In the genomic region with DNA sequence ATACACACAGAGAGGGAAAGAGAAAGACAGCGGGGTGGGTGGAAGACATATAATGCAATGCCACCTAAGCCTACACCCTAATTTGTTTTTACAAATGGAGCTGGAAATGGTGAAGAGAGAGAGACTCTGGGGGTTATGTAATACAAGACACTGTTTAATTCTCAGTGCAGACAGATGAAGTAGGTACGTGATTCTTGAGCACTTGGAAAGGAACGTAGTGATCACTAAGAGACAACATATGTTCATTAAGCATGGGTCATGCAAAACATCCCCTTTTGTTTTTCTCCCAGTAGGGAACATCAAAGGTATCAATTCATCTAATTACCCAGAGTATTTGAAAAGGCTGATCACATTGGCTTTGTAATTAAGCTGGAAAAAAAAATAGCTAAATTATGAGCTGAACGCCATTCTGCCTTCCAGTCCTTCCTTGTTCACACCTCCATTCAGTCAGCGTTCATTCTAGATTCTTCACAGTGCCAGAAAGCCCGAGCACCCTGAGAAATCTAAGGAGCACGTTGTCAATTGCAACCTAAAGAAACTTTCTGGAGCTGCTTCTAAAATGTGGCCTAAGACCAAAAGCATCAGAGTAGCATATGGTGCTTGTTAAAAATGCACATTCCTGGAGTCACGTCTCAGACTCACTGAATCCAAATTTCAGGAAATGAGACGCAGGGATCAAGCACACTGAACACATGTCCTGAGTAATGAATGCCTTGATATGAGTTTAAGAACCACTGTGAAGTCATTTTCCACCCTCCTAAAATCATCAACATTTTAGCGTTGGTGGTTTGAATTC, we compare ENCODE assay signal across 15 mouse cellular contexts. TPM values are rescaled to one million over a fixed set of nuclear protein-coding genes. Genes with fewer than 3 reads are reported as not detected.
DNase-seq lines count a peak whose midpoint lies in the region; ATAC-seq and TF ChIP-seq lines count a peak whose summit lies in the region.
"Had no signal": no experiment of that assay in that cellular context is flagged by ENCODE, and none has a peak within 500 bp of the region (broad histone marks: within the 10 kb centered on the region; RNA-seq: fewer than 3 reads in every experiment).

No protein-coding gene starts in this region.

- no peaks in the 10 kb centered on the region for H3K36me3 ChIP-seq in lung, embryonic 14.5 days (ENCODE audit: insufficient read depth)
- H3K36me3 ChIP-seq in embryonic facial prominence, embryonic 10.5 days (replicated peaks), result no peaks in the 10 kb centered on the region
- no peaks in the 10 kb centered on the region for H3K36me3 ChIP-seq in forebrain, embryonic 16.5 days (ENCODE audit: control insufficient read depth, insufficient read depth)
- H3K36me3 ChIP-seq: neural tube, embryonic 12.5 days had no signal

- WGBS in lung, embryonic 14.5 days, result 58% methylated on average over 10 of the region's 10 CpGs
- WGBS in embryonic facial prominence, embryonic 10.5 days, result 39% methylated on average over 10 of the region's 10 CpGs
- 44% methylated on average over 10 of the region's 10 CpGs for WGBS in forebrain, embryonic 16.5 days

- peak; percentile 57 for DNase-seq in lung, embryonic 14.5 days
- no peak for DNase-seq in lung, postnatal 10 days
- DNase-seq in embryonic facial prominence, embryonic 10.5 days (ENCODE audit: low spot score), result peak; percentile 37
- DNase-seq in telencephalon, adult 2 months (ENCODE audit: low read depth, low spot score), result peak; percentile 55
- DNase-seq in thymus, postnatal 10 days (ENCODE audit: low spot score in 2 of 2), result no peak
- DNase-seq in retina, embryonic 14.5 days (ENCODE audit: low spot score), result no peak
- DNase-seq: adrenal gland, postnatal 25 days; heart, postnatal 36 days; liver; lung, adult 18-20 months had no signal

- no peak overlapping the region for H3K27ac ChIP-seq in lung, embryonic 14.5 days (ENCODE audit: low read depth)
- H3K27ac ChIP-seq in embryonic facial prominence, embryonic 10.5 days (replicated peaks), result peak overlapping the region; percentile 32; the same call in 1 of the 2 replicates
- no peak overlapping the region for H3K27ac ChIP-seq in forebrain, embryonic 16.5 days (ENCODE audit: low read length)
- H3K27ac ChIP-seq: left cerebral cortex, adult 2 months; neural tube, embryonic 12.5 days had no signal

- H3K27me3 ChIP-seq in lung, embryonic 14.5 days (ENCODE audit: insufficient read depth, low read length), result no peaks in the 10 kb centered on the region
- no peaks in the 10 kb centered on the region for H3K27me3 ChIP-seq in embryonic facial prominence, embryonic 10.5 days (replicated peaks; ENCODE audit: low read depth, poor library complexity, severe bottlenecking)
- H3K27me3 ChIP-seq in forebrain, embryonic 16.5 days (replicated peaks; ENCODE audit: control insufficient read depth, insufficient read depth, low read length), result no peaks in the 10 kb centered on the region
- H3K27me3 ChIP-seq: megakaryocyte, embryonic 14.5 days; neural tube, embryonic 12.5 days had no signal

- H3K4me2 ChIP-seq in lung, embryonic 14.5 days, result no peak overlapping the region
- no peak overlapping the region for H3K4me2 ChIP-seq in forebrain, embryonic 16.5 days (ENCODE audit: low read length)
- H3K4me2 ChIP-seq: heart, embryonic 11.5 days; neural tube, embryonic 12.5 days had no signal

- no peaks in the 10 kb centered on the region for H3K4me1 ChIP-seq in lung, embryonic 14.5 days (ENCODE audit: insufficient read depth)
- peaks cover 22% of the 10 kb centered on the region for H3K4me1 ChIP-seq in embryonic facial prominence, embryonic 10.5 days
- no peaks in the 10 kb centered on the region; the same call in 1 of the 2 replicates for H3K4me1 ChIP-seq in forebrain, embryonic 16.5 days (replicated peaks; ENCODE audit: control insufficient read depth, insufficient read depth, low read length)
- H3K4me1 ChIP-seq: neural tube, embryonic 12.5 days had no signal

- H3K9me3 ChIP-seq in lung, embryonic 14.5 days (ENCODE audit: low read depth, low read length), result no peaks in the 10 kb centered on the region
- H3K9me3 ChIP-seq in embryonic facial prominence, embryonic 10.5 days, result no peaks in the 10 kb centered on the region
- H3K9me3 ChIP-seq in forebrain, embryonic 16.5 days (ENCODE audit: control insufficient read depth, low read length), result no peaks in the 10 kb centered on the region
- H3K9me3 ChIP-seq: megakaryocyte, embryonic 14.5 days; neural tube, embryonic 12.5 days had no signal

- ATAC-seq in lung, embryonic 14.5 days (ENCODE audit: insufficient read depth), result peak; percentile 65
- ATAC-seq in forebrain, embryonic 16.5 days, result peak; percentile 67

- no peak overlapping the region for H3K9ac ChIP-seq in lung, embryonic 14.5 days
- H3K9ac ChIP-seq in forebrain, embryonic 16.5 days (replicated peaks; ENCODE audit: low read depth, low read length), result no peak overlapping the region
- H3K9ac ChIP-seq: neural tube, embryonic 12.5 days had no signal

- no peak overlapping the region for H3K4me3 ChIP-seq in lung, embryonic 14.5 days (ENCODE audit: low read depth, low read length)
- H3K4me3 ChIP-seq in embryonic facial prominence, embryonic 10.5 days, result no peak overlapping the region
- no peak overlapping the region for H3K4me3 ChIP-seq in forebrain, embryonic 16.5 days (replicated peaks; ENCODE audit: low read length)
- H3K4me3 ChIP-seq: left cerebral cortex, adult 2 months; megakaryocyte, embryonic 14.5 days; neural tube, embryonic 12.5 days had no signal

- no peak for TF ChIP-seq CTCF in lung, embryonic 14.5 days (IDR thresholded peaks at IDR 0.05; ENCODE audit: low read depth)

RNA-seq across cellular contexts. Expression of a gene that starts 12.7 kb away (rescaled TPM):
- polyA plus RNA-seq in lung, embryonic 14.5 days (2014; fragmentation: Nextera tagmentation; extraction: Ambion mirVana), result 96.3 and 104 TPM in 2 replicates
- polyA plus RNA-seq in embryonic facial prominence, embryonic 10.5 days (2016; fragmentation: Nextera tagmentation; extraction: Ambion mirVana), result 27.6 and 32.2 TPM in 2 replicates
- polyA plus RNA-seq in forebrain, embryonic 16.5 days (2015; fragmentation: Nextera tagmentation; extraction: Ambion mirVana), result 125 and 131 TPM in 2 replicates

Comparison
In these comparisons a context has a peak if more than half of its experiments do, and no peak if none do; other contexts are left out.
1. DNase-seq: peak in lung, embryonic 14.5 days (single experiment), embryonic facial prominence, embryonic 10.5 days (single experiment) and telencephalon, adult 2 months (single experiment); none in lung, postnatal 10 days (single experiment), thymus, postnatal 10 days (0 of 2) and retina, embryonic 14.5 days (single experiment).